Mouse (Mus musculus) midbrain, postnatal 0 days (tissue): Measurements from ENCODE around the gene Kctd17. TPM values are rescaled to one million over a fixed set of nuclear protein-coding genes. Genes with fewer than 3 reads are reported as not detected.
A peak's percentile ranks its signal among the peaks of the same experiment; 100 is the strongest.

Experiments
- ATAC-seq: fragments of 200-750 bp; cut with Nextera tagmentation; 2 replicates; pipeline ENCODE4 v1.8.0; 2017; ENCODE audit warnings: moderate number of reproducible peaks, mild to moderate bottlenecking, moderate TSS enrichment, moderate library complexity; ENCODE audit not compliant: low FRiP score
- DNase-seq: peaks from one replicate; pipeline ENCODE4 v3.0.0-alpha.2; 2015; ENCODE audit warnings: low spot score
- H3K27ac ChIP-seq: fragments of 300-500 bp; sonication (generic); 2 replicates; pipeline ENCODE4 v1.5.1; 2014; ENCODE audit warnings: low read depth, mild to moderate bottlenecking, low read length, mixed read lengths
- H3K27me3 ChIP-seq: fragments of 300-500 bp; sonication (generic); 2 replicates; pipeline ENCODE4 v1.6.1; 2014; ENCODE audit warnings: low read length, control low read depth, mixed read lengths; ENCODE audit not compliant: insufficient read depth
- H3K36me3 ChIP-seq: fragments of 300-500 bp; sonication (generic); 2 replicates; pipeline ENCODE4 v1.6.1; 2014; ENCODE audit warnings: low read length, control low read depth, mixed read lengths; ENCODE audit not compliant: insufficient read depth
- H3K4me1 ChIP-seq: fragments of 300-500 bp; sonication (generic); 2 replicates; pipeline ENCODE4 v1.6.1; 2014; ENCODE audit warnings: mild to moderate bottlenecking, control low read depth, antibody characterized with exemption, low read length, mixed read lengths; ENCODE audit not compliant: insufficient read depth
- H3K4me2 ChIP-seq: fragments of 300-500 bp; sonication (generic); 2 replicates; pipeline ENCODE4 v1.6.1; 2014; ENCODE audit warnings: low read depth, mild to moderate bottlenecking, low read length, mixed read lengths; ENCODE audit not compliant: poor library complexity, severe bottlenecking
- H3K4me3 ChIP-seq: fragments of 300-500 bp; sonication (generic); 2 replicates; pipeline ENCODE4 v1.5.1; 2014; ENCODE audit warnings: low read depth, mild to moderate bottlenecking, low read length, moderate library complexity
- H3K9ac ChIP-seq: fragments of 300-500 bp; sonication (generic); replicated peaks from 2 replicates; pipeline ENCODE4 v1.6.1; 2014; ENCODE audit warnings: mild to moderate bottlenecking, low read length, moderate library complexity, mixed read lengths; ENCODE audit not compliant: poor library complexity, severe bottlenecking
- H3K9me3 ChIP-seq: fragments of 300-500 bp; sonication (generic); 2 replicates; pipeline ENCODE4 v1.6.1; 2016; ENCODE audit warnings: low read length, control low read depth
- CTCF ChIP-seq: IDR thresholded peaks from 2 replicates; pipeline ENCODE4 v1.5.1; 2016; ENCODE audit warnings: antibody characterized with exemption, mild to moderate bottlenecking
- WGBS: fragments of 180-500 bp; shearing (Covaris S2); extraction: QIAGEN DNeasy Blood & Tissue Kit; methylation state at CpG from one replicate; pipeline ENCODE4 v1.1.7; 2014; 5-methylcytosine and 5-hydroxymethylcytosine counted together
- polyA plus RNA-seq: library from polyadenylated mRNA; unstranded; fragments of >200 nt; fragmentation: Nextera tagmentation; extraction: Ambion mirVana; gene quantifications from 2 replicates; pipeline ENCODE4 v1.2.1, GENCODE M21; 2015
- total RNA-seq: library from RNA; depleted of rRNA; stranded (reverse); fragments of >200 nt; gene quantifications from 2 replicates; pipeline ENCODE4 v1.2.3, GENCODE M21; 2014

Gene Kctd17
- total and polyA plus RNA-seq, 2 experiments from 2014 or later = 152 to 164 TPM

GRCm38 (mm10) chr15:78384220-78385116, 43.9 kb upstream of the Kctd17 start:
- TF ChIP-seq CTCF = no peak
- H3K4me2 ChIP-seq = no peak overlapping the region
- DNase-seq (peak; percentile 75), ATAC-seq (peak; percentile 70)
- 0 out of 2 replicates have a peak, but pooled peaks cover 4% of the 10 kb centered on the region for H3K27me3 ChIP-seq
- no peaks in the 10 kb centered on the region for H3K36me3 ChIP-seq
- peak overlapping the region; percentile 51; the same call in 1 of the 2 replicates for H3K27ac ChIP-seq
- 62% methylated on average over 7 of the region's 7 CpGs for WGBS
- no peaks in the 10 kb centered on the region for H3K4me1 ChIP-seq
- H3K9me3 ChIP-seq = no peaks in the 10 kb centered on the region
- H3K9ac ChIP-seq = no peak overlapping the region
- H3K4me3 ChIP-seq = no peak overlapping the region

GRCm38 (mm10) chr15:78385564-78385963, 42.8 kb upstream of the Kctd17 start:
- TF ChIP-seq CTCF = no peak
- Histone ChIP-seq H3K27me3 (0 out of 2 replicates have a peak, but pooled peaks cover 4% of the 10 kb centered on the region), H3K9me3 (no peaks in the 10 kb centered on the region), H3K4me1 (no peaks in the 10 kb centered on the region), H3K4me2 (no peak overlapping the region), H3K36me3 (no peaks in the 10 kb centered on the region), H3K27ac (0 out of 2 replicates have a peak overlapping the region, but pooled peaks have one; percentile 51), H3K4me3 (no peak overlapping the region), H3K9ac (no peak overlapping the region)
- DNase-seq (no peak), ATAC-seq (no peak)
- 94% methylated on average over 1 of the region's 1 CpGs for WGBS

DNA sequence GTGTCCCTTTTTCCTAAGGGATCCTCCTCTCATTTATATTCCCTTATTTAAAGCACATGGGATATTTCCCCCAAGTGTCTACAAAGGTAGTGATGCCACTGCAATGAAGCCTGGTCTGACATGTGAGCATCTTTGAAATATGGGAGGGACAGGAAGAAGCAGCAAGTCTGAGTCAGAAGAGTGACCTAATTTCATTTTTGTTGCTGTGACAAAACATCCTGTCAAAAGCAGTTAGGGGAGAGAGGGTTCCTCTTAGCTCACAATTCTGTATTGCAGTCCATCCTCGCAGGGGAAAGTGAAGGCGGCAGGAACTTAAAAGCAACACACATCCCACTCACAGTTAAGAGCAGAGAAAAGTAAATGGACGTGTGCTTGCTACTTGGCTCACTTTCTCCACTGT, 37.5 kb upstream of the Kctd17 start:
- TF ChIP-seq CTCF = no peak
- WGBS = 89% methylated on average over 3 of the region's 3 CpGs
- no peak overlapping the region for H3K27ac ChIP-seq
- H3K27me3 ChIP-seq = 0 out of 2 replicates have a peak, but pooled peaks cover 4% of the 10 kb centered on the region
- ATAC-seq (no peak), DNase-seq (no peak)
- H3K4me2 ChIP-seq = no peak overlapping the region
- no peak overlapping the region for H3K9ac ChIP-seq
- no peaks in the 10 kb centered on the region for H3K9me3 ChIP-seq
- H3K4me1 ChIP-seq = no peaks in the 10 kb centered on the region
- H3K4me3 ChIP-seq = no peak overlapping the region
- H3K36me3 ChIP-seq = no peaks in the 10 kb centered on the region

DNA sequence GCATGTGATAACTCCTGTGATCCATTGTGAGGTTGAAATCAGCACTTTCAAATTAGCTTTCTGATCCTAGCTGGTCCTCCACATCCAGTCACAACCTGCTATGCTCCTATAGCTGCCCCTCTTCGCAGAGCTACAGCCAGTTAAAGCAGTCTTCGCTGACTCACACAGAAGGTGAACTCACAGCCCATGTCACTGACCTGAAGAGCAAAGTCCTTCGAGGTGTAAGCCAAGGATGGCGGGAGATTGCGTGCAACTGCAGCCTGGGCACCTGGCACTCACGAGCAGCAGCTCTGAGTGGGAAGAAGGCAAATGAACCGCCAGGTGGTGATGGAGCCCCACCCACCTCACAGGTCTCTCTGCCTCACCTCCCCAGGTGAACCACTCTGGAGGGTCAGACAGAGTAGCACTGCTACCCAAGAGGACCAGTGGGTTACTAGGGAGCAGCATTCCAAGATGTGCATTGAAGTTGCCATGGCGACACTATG, 32.8 kb upstream of the Kctd17 start, which contains the start of gene Tex33:
Gene Tex33, minus strand, starts transcription at position 435 of the 485 bp plus-strand sequence.
- Histone ChIP-seq H3K36me3 (no peaks in the 10 kb centered on the region), H3K27me3 (no peaks in the 10 kb centered on the region), H3K4me2 (no peak within 1 kb of the TSS), H3K9me3 (no peaks in the 10 kb centered on the region), H3K4me1 (no peaks in the 10 kb centered on the region), H3K27ac (no peak within 1 kb of the TSS), H3K9ac (no peak within 1 kb of the TSS), H3K4me3 (no peak within 1 kb of the TSS)
- WGBS = 82% methylated on average over 8 of the region's 8 CpGs
- no peak for TF ChIP-seq CTCF
- ATAC-seq (no peak), DNase-seq (no peak)

DNA sequence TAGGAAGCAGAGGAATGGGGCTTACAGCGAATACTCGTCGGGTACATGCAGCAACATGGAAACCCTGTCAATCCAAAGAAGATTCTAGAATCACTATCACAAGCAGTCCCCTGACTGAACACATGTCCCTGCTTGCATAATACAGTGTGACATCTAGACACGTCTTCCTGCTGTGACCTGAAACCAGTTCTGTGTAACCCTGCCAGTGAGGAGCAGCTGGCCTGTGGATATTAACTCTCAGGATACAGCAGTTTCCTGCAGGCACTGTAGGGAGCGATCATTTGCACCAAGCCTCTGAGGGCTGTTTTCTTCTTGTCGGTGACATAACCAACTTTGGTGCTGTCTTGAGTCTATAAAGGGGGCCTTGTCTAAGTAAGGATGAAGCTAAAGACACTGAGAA, 27.0 kb upstream of the Kctd17 start:
- H3K9me3 ChIP-seq = no peaks in the 10 kb centered on the region
- no peaks in the 10 kb centered on the region for H3K36me3 ChIP-seq
- H3K27ac ChIP-seq = no peak overlapping the region
- no peak overlapping the region for H3K4me2 ChIP-seq
- TF ChIP-seq CTCF = no peak
- no peak overlapping the region for H3K4me3 ChIP-seq
- H3K4me1 ChIP-seq = 0 out of 2 replicates have a peak, but pooled peaks cover 6% of the 10 kb centered on the region
- DNase-seq = peak; percentile 70
- no peaks in the 10 kb centered on the region for H3K27me3 ChIP-seq
- no peak overlapping the region for H3K9ac ChIP-seq
- WGBS = 65% methylated on average over 6 of the region's 6 CpGs
- ATAC-seq = no peak

DNA sequence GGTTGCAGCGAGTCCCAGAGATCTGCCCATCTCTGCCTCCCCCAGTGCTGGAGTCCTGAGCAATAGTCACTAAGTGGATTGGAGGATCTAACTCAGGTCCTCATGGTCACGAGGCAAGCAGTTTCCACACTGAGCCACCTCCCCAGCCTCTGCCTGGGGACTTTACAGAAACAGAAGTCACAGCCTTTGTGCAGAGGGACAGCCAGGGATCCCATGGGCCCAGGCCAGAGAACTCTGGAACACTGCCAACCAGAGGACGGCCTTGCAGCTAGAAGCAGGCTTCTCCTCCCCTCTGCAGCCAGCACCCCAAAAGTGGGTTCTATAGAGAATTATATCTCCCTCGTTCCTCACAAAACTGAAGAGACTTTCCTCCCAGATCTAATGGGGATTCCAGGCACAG, 26.4 kb upstream of the Kctd17 start:
- no peaks in the 10 kb centered on the region for H3K9me3 ChIP-seq
- no peaks in the 10 kb centered on the region for H3K36me3 ChIP-seq
- WGBS = 64% methylated on average over 4 of the region's 4 CpGs
- H3K27me3 ChIP-seq = no peaks in the 10 kb centered on the region
- peak; percentile 64 for DNase-seq
- H3K9ac ChIP-seq = no peak overlapping the region
- H3K4me2 ChIP-seq = no peak overlapping the region
- no peak overlapping the region for H3K4me3 ChIP-seq
- H3K4me1 ChIP-seq = 0 out of 2 replicates have a peak, but pooled peaks cover 6% of the 10 kb centered on the region
- TF ChIP-seq CTCF = no peak
- H3K27ac ChIP-seq = peak overlapping the region; percentile 57; the same call in 1 of the 2 replicates
- ATAC-seq = no peak
